Mouse (Mus musculus) cortical plate, adult 2 months (tissue): ENCODE data around the gene Prkcd. TPM values are rescaled to one million over a fixed set of nuclear protein-coding genes. Genes with fewer than 3 reads are reported as not detected.

Experiments used
- H3K27ac ChIP-seq: fragments of 200-500 bp; 2 replicates; pipeline ENCODE4 v1.5.1; 2012; ENCODE audit warnings: low read length, control low read depth, inconsistent platforms; ENCODE audit not compliant: insufficient read depth
- H3K4me1 ChIP-seq: fragments of 200-500 bp; 2 replicates; pipeline ENCODE4 v1.6.1; 2011; ENCODE audit warnings: low read length; ENCODE audit not compliant: control insufficient read depth, insufficient read depth
- H3K4me3 ChIP-seq: fragments of 200-500 bp; 2 replicates; pipeline ENCODE4 v1.5.1; 2011; ENCODE audit warnings: mild to moderate bottlenecking, low read length, control low read depth; ENCODE audit not compliant: insufficient read depth
- CTCF ChIP-seq: fragments of 200-500 bp; IDR thresholded peaks from 2 replicates; pipeline ENCODE4 v1.5.1; 2011; ENCODE audit warnings: mild to moderate bottlenecking, control low read depth, low read length; ENCODE audit not compliant: insufficient read depth; ENCODE audit errors: extremely low read depth
- POLR2A ChIP-seq: fragments of 200-500 bp; IDR thresholded peaks from 2 replicates; pipeline ENCODE4 v1.6.1; 2011; ENCODE audit warnings: mild to moderate bottlenecking, low read length, control low read depth; ENCODE audit not compliant: insufficient read depth; ENCODE audit errors: extremely low read depth
- polyA plus RNA-seq: library from polyadenylated mRNA; depleted of rRNA; stranded (reverse); fragments of >200 nt; gene quantifications from 2 replicates; pipeline ENCODE4 v1.2.3, GENCODE M21; 2012

Gene Prkcd
- polyA plus RNA-seq, 1 experiment: 17.7 TPM

- H3K4me3 ChIP-seq: no peak overlapping the region
- H3K27ac ChIP-seq: peak overlapping the region; percentile 30; the same call in 1 of the 2 replicates
- H3K4me1 ChIP-seq: no peaks in the 10 kb centered on the region
- TF ChIP-seq CTCF (peak; percentile 56), POLR2A (no peak)
These were observed 32.5 kb downstream of the Prkcd start for GRCm38 (mm10) chr14:30593279-30594091.

- Histone ChIP-seq H3K4me1 (no peaks in the 10 kb centered on the region), H3K27ac (no peak overlapping the region), H3K4me3 (no peak overlapping the region)
- TF ChIP-seq POLR2A (no peak), CTCF (peak; percentile 81)
These were observed 34.6 kb downstream of the Prkcd start for GRCm38 (mm10) chr14:30591417-30591816.

- TF ChIP-seq CTCF: no peak
- TF ChIP-seq POLR2A: no peak
- no peak overlapping the region for H3K4me3 ChIP-seq
- H3K27ac ChIP-seq: no peak overlapping the region
- H3K4me1 ChIP-seq: no peaks in the 10 kb centered on the region
These were observed 35.1 kb downstream of the Prkcd start for GRCm38 (mm10) chr14:30590918-30591317.

GRCm38 (mm10) chr14:30590041-30590645, 35.9 kb downstream of the Prkcd start:
- no peaks in the 10 kb centered on the region for H3K4me1 ChIP-seq
- TF ChIP-seq CTCF: no peak
- TF ChIP-seq POLR2A: no peak
- H3K27ac ChIP-seq: no peak overlapping the region
- H3K4me3 ChIP-seq: no peak overlapping the region

GRCm38 (mm10) chr14:30586780-30587461, 39.1 kb downstream of the Prkcd start:
- H3K27ac ChIP-seq: no peak overlapping the region
- TF ChIP-seq CTCF: no peak
- no peak for TF ChIP-seq POLR2A

GRCm38 (mm10) chr14:30585323-30585722, 40.7 kb downstream of the Prkcd start:
- TF ChIP-seq POLR2A (no peak), CTCF (no peak)
- H3K4me3 ChIP-seq: no peak overlapping the region
- no peak overlapping the region for H3K27ac ChIP-seq
- H3K4me1 ChIP-seq: no peaks in the 10 kb centered on the region

More at GRCm38 (mm10) chr14:30586780-30587461, 39.1 kb downstream of the Prkcd start:
- Histone ChIP-seq H3K4me3 (no peak overlapping the region), H3K4me1 (no peaks in the 10 kb centered on the region)

GRCm38 (mm10) chr14:30584497-30585251, 41.3 kb downstream of the Prkcd start:
- TF ChIP-seq POLR2A: no peak
- TF ChIP-seq CTCF: no peak
- Histone ChIP-seq H3K4me3 (no peak overlapping the region), H3K27ac (no peak overlapping the region), H3K4me1 (no peaks in the 10 kb centered on the region)

GRCm38 (mm10) chr14:30584077-30584476, 41.9 kb downstream of the Prkcd start:
- Histone ChIP-seq H3K4me3 (no peak overlapping the region), H3K27ac (no peak overlapping the region), H3K4me1 (no peaks in the 10 kb centered on the region)
- TF ChIP-seq POLR2A: no peak
- TF ChIP-seq CTCF: no peak

- TF ChIP-seq CTCF: no peak
- TF ChIP-seq POLR2A: no peak
- H3K4me1 ChIP-seq: no peaks in the 10 kb centered on the region
- no peak overlapping the region for H3K27ac ChIP-seq
- H3K4me3 ChIP-seq: no peak overlapping the region
These were observed 44.8 kb downstream of the Prkcd start for GRCm38 (mm10) chr14:30581238-30581637.
